Mouse (Mus musculus) olfactory bulb, adult 2 months (tissue): ENCODE results near the gene Mpzl3.

Source experiments
- CTCF ChIP-seq: fragments of 200-500 bp; IDR thresholded peaks from 2 replicates; pipeline ENCODE4 v1.5.1; 2012; ENCODE audit warnings: low read depth, mild to moderate bottlenecking, low read length, moderate library complexity; ENCODE audit not compliant: insufficient read depth
- POLR2A ChIP-seq: fragments of 200-500 bp; IDR thresholded peaks from 2 replicates; pipeline ENCODE4 v1.6.1; 2012; ENCODE audit warnings: mild to moderate bottlenecking, low read depth, low read length, moderate library complexity; ENCODE audit not compliant: insufficient read depth

- no peak for TF ChIP-seq CTCF
- TF ChIP-seq POLR2A, result no peak
Measured at GRCm38 (mm10) chr9:45014879-45015278, 40.1 kb upstream of the Mpzl3 start.
